Mouse (Mus musculus): ENCODE results near the gene Ppp1r16b. TPM values are rescaled to one million over a fixed set of nuclear protein-coding genes. Genes with fewer than 3 reads are reported as not detected.
A peak's percentile ranks its signal among the peaks of the same experiment; 100 is the strongest.

The Ppp1r16b gene
- total RNA-seq, 2 experiments from 2014 or later: 17.0 to 20.2 TPM

DNA sequence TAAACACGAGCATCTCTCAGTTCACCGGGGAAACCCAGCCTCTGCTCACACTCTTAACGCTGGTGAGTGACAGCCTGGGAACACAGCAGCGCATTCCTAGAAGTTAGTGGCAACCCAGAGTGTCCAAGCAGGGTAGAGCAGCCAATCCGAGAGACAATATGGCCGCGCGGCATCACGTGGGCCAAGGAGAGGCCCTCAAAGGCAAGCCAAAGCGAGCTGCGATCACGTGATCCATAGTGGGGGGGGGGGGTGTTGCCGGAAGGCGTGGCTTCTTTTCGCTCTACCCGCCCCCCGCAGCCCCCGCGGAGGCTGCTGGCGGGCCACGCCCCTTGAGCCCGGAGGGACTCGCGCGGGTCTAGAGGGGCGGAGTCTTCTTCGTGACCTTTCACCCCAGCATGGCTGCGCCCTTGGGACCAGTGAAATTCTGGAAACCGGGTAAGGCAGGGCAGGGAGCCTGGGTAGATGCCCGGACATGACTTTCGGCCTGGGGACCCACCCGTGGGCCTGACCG is 129.4 kb downstream of the Ppp1r16b start, which contains the start of gene Dhx35:
Gene Dhx35, plus strand, starts transcription at position 314 of the 511 bp plus-strand sequence.
- intact Hi-C loops (cut with DNase I): loop anchor here (2.0 kb wide), 1 partner anchor 26 kb away; the partner anchor contains the start of gene Fam83d
- peak; percentile 90 to 95 for DNase-seq

DNA sequence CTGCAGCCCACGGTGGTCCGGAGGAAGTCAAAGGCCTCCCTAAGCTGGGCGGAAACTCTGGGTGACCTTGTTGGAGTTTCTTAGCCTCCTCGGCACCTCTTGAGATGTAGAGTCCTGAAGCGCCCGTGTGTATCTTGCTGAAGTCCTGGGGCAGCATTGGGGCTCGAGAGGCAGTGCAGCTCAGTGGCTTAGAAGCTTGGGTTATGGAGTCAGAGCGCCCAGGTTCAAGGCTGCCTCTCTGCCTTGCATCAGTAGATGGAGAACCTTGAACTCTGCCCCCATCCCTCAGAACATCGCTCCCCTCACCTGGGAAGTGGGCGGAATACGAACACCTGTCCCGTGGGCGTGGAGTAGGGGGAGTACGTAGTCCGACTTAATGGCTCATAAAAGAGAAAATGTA is 129.8 kb downstream of the Ppp1r16b start:
- no peak for DNase-seq
- intact Hi-C loops (cut with DNase I): loop anchor here (2.0 kb wide), 1 partner anchor 26 kb away; the partner anchor contains the start of gene Fam83d

DNA sequence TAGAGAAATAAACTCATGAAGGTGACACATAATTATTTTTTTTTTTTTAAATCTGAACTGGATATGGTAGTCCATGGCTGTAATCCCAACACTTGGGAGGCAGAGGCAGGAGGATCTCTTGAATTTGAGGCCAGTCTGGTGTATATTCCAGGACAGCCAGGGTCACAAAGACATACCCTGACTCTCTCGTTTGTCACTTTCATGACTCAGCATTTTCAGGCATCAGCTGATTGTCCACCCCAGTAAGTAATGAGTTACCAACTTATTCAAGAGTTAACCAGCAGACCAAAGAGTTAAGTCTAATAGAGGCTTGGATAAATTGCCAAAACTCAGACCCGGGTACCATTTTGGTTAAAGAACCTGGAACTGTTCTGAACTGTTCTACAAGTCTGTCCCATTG is 130.7 kb downstream of the Ppp1r16b start:
- intact Hi-C loops (cut with DNase I): loop anchor here (2.0 kb wide), 1 partner anchor 27 kb away; the partner anchor contains the start of gene Fam83d
- no peak for DNase-seq

DNA sequence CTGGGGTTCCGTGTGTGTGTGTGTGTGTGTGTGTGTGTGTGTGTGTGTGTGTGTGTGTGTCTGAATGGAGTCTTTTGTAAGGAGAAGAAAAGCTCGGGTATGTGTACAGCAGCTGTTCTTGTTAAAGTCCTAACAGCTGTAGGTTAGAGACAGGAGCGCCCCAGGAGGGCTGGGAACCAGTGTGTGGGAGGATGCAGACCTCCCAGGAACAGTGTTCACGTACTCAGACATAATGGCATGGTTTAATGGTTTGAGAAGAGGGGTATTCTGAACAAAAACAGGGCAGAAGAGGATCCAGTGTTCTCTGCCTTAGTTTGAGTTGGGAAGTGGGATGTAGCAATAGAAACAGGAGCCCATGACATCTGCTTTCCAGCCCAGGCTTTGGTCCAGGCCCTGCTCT is 134.1 kb downstream of the Ppp1r16b start:
- DNase-seq: no peak
- intact Hi-C loops (cut with DNase I): no loop called here

DNA sequence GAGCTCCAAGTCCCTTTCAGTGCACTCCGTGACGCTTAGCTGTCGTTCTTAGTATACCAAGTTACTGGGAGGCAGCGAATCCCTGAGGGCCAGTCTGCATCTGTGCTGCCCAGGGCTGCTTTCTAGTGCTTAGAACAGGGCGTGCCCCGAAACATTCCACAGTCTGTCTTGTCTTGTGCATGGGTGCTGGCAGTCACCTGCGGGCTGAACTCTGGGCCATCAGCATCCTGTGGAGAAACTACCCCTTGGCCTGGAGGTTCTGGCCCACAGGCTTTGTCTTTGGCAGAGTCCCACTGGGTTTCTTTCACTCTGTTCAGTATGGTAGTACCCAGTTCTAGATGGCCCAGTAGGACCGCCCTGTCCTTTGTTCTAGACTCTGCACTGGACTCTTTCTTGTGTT is 135.6 kb downstream of the Ppp1r16b start:
- intact Hi-C loops (cut with DNase I): no loop called here

DNA sequence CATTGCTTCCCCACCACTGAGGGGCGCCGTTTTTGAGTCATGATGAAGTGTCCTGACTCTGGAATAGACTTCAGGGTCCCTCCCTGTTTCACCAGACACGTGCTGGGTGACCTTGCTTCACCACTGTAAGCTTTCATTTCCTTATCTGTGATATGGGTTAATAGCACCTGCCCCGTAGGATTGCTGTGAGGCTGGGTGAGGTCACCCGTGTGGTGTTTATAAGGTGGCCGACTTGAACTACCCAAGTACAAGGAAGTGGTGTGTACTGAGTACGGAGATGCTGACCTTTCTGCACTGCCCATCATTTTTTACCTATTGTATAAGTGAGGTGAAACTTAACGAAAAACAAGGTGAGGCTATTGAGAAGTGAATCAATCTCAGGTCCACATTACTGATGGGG is 138.4 kb downstream of the Ppp1r16b start:
- intact Hi-C loops (cut with DNase I): no loop called here
- no peak for DNase-seq

More for the DNA sequence above, 135.6 kb downstream of the Ppp1r16b start:
- no peak for DNase-seq

DNA sequence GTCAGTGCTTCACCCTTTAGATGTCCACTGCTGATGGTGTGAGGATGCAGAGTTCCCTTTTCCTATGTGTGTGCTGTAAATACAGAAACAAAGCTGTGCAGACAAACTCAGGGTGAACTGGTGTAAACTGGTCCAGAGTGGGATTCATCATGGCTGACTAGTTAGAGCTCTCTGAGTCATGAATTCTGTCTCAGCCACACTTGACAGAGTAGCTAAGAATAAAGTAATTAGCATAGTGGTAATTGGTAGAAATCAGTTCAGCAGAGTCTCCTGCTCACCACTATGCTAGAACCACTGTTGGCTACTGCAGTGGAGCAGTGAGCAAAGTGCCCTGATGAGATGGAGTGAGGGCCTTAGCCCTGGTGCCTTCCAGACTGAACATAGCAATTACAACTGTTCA is 150.5 kb downstream of the Ppp1r16b start:
- DNase-seq: no peak
- intact Hi-C loops (cut with DNase I): no loop called here

Small RNA genes within 50 kb of the gene (microRNA-seq; reads per million reads assigned to microRNA genes)
- gene Gm26141 (0 reads per million in 2 experiments), gene Mir3474 (4.1 to 4.3 reads per million in 2 experiments)

Other genes with a start within 250 kb of the Ppp1r16b start
- 1 to 10 TPM; 1.1 to 4.8 TPM for gene Adig, start 162.8 kb upstream of the Ppp1r16b start, total RNA-seq (2021)
- under 1 TPM in 1 of 2 experiments, not detected in 1; 0.14 TPM for gene Arhgap40, start 152.6 kb upstream of the Ppp1r16b start, total RNA-seq (2021)
- not detected for gene Slc32a1, start 54.6 kb upstream of the Ppp1r16b start, total RNA-seq (2021)
- gene Actr5, start 40.5 kb upstream of the Ppp1r16b start, total RNA-seq (2021): 1 to 10 TPM; 6.9 to 8.9 TPM
- 1 to 10 TPM; 2.7 to 3.9 TPM for gene Fam83d, start 102.7 kb downstream of the Ppp1r16b start, total RNA-seq (2021)
- 10 to 100 TPM; 16.4 to 22.9 TPM for gene Dhx35, start 129.4 kb downstream of the Ppp1r16b start, total RNA-seq (2021)

All from heart, postnatal 14 days (tissue).